Mouse (Mus musculus): ENCODE results near the gene Tmem218. TPM values are rescaled to one million over a fixed set of nuclear protein-coding genes. Genes with fewer than 3 reads are reported as not detected.

Tmem218 gene
- polyA plus RNA-seq, 1 experiment: 2.1 TPM

Other genes starting within 250 kb of the Tmem218 start
- 1.8 and 2.0 TPM in 2 replicates for gene Pknox2, start 60.8 kb upstream of the Tmem218 start, polyA plus RNA-seq (2012; rRNA removed)
- 1.4 and 2.1 TPM in 2 replicates for gene Slc37a2, start 47.5 kb downstream of the Tmem218 start, polyA plus RNA-seq (2012; rRNA removed)
- gene Ccdc15, start 140.2 kb downstream of the Tmem218 start, polyA plus RNA-seq (2012; rRNA removed): 0.43 and 0.60 TPM in 2 replicates
- 0.25 and 0.27 TPM in 2 replicates for gene Hepacam, start 159.1 kb downstream of the Tmem218 start, polyA plus RNA-seq (2012; rRNA removed)
- gene Robo4, start 193.7 kb downstream of the Tmem218 start, polyA plus RNA-seq (2012; rRNA removed): 6.5 and 8.2 TPM in 2 replicates
- 0.21 and 0.44 TPM in 2 replicates for gene Robo3, start 225.0 kb downstream of the Tmem218 start, polyA plus RNA-seq (2012; rRNA removed)

Data from large intestine, adult 2 months (tissue).